Mouse (Mus musculus) ZHBTc4 (cell line): ENCODE results near the gene Prokr1.
"Not testable (repeated sequence)": the region's sequence is repeated elsewhere in the genome, so short reads cannot be mapped to it uniquely, and the experiment has no call there.

Experiments
- DNase-seq: peaks from one replicate; pipeline ENCODE4 v3.0.0-alpha.2; 2011; ENCODE audit warnings: low read depth, low spot score

Prokr1 gene

GRCm38 (mm10) chr6:87571863-87572262, 18.7 kb downstream of the Prokr1 start:
- DNase-seq = not testable (repeated sequence)

- DNase-seq = peak; percentile 76
Observed at GRCm38 (mm10) chr6:87567686-87568593, 22.6 kb downstream of the Prokr1 start.

GRCm38 (mm10) chr6:87565166-87565565, 25.4 kb downstream of the Prokr1 start:
- DNase-seq = no peak

GRCm38 (mm10) chr6:87564356-87564755, 26.2 kb downstream of the Prokr1 start:
- DNase-seq = peak; percentile 83

GRCm38 (mm10) chr6:87553724-87554123, 36.8 kb downstream of the Prokr1 start:
- DNase-seq = no peak

GRCm38 (mm10) chr6:87552054-87552807, 38.3 kb downstream of the Prokr1 start:
- peak; percentile 44 for DNase-seq

GRCm38 (mm10) chr6:87547836-87548235, 42.7 kb downstream of the Prokr1 start:
- peak; percentile 42 for DNase-seq

DNA sequence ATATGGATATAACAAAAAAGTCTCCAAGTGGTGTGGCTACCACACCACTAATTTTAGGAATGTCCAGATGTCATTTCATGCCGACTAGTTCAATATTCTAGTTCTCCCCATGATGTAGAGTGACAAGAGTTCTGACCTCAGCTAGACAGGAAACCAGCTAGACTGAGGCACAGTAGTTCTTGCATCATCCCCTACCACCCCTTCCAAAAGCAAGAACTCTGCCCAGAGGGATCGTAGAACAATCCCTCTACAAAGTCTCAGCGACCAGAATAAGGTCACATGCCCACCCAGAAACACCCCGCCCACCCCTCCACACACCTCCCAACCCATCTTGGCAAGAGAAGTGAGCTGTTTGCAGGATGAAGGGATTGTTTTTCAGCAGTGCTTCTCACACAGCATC, 43.1 kb downstream of the Prokr1 start:
- DNase-seq = peak; percentile 28

- DNase-seq = peak; percentile 86
Observed at GRCm38 (mm10) chr6:87545331-87546217, 45.0 kb downstream of the Prokr1 start.

GRCm38 (mm10) chr6:87542027-87542426, 48.5 kb downstream of the Prokr1 start:
- peak; percentile 22 for DNase-seq

GRCm38 (mm10) chr6:87541171-87541571, 49.4 kb downstream of the Prokr1 start:
- peak; percentile 44 for DNase-seq

DNA sequence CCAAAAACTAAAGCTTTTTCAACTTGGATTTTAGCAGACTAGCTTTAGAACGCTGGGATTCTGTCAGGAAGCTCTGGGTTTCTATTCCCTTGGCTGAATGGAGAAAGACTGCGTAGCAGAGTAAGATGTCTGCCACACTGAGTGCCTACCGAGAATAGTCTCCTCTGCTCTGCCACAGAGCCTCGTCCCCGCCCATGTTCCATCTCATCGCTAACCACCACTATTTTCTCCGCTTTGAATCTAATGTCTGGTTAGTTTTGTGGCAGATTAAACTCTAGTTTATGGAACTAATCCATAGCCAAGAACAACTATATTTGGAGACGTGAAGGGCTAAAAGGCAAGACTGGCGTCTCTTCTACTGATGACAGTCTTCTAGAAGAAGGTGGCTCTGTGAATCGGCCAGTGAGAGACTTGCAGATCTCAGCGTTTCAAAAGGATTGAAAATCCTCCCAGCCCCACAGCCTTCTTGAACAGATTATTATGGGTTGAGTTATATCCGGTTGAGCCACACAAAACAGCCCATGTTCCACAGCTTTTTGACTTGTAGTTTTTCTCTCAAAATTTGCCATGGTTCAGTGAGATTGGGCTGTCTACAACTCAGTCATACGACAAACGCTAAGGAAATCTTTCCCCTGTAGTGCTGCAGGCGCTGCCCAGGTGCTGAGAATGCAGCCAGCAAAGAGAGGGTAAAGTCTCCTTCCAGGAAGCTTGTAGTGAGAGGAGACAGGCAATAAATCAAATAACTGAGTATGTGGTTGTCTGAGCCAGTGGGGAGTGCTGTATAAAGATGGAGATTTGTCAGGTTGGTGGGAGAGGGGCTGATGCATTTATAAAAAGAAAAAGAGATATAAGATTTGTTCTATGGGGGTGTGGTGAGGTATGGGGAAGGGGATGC, 51.9 kb downstream of the Prokr1 start:
- no peak for DNase-seq

DNA sequence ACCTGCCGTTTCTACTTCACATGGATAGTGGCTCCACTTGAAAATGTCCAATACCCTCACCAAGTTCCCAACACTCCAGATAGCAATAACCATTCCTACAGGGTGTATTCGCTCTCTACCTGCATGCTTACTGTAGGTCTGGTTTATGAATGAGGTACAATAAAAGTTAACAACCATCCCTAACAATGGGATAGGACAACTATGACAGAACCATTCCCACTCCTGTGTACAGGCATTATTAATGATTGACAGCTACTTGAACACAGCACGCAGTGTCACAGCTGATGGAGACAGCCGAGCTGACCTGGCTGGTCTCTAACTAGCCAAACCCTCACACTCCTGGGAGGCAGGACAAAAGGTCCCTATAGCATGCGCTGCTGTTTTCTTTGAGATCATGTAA, 52.9 kb downstream of the Prokr1 start:
- DNase-seq = no peak

DNA sequence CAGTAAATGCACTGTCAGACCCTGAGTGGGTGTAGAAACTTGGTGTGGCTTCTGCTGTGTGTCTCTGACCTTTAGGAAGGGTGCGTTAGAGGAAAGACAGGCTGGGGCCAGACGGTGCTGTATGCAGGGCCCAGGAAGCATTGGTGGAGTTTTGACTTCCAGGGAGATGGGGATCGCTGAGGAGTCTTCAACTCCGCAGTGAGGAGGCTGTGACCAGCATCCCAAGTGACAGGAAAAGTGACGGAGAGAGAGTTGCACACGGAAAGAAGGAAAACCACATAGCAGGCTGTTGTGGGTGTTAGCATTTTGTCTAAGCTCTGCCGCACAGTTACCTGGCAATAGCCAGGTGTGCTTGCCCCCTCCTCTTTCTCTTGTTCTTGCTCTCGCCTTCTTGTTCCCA, 54.3 kb downstream of the Prokr1 start:
- no peak for DNase-seq

- no peak for DNase-seq
Observed at GRCm38 (mm10) chr6:87535651-87536050, 54.9 kb downstream of the Prokr1 start.

GRCm38 (mm10) chr6:87534855-87535575, 55.5 kb downstream of the Prokr1 start:
- DNase-seq = no peak

DNA sequence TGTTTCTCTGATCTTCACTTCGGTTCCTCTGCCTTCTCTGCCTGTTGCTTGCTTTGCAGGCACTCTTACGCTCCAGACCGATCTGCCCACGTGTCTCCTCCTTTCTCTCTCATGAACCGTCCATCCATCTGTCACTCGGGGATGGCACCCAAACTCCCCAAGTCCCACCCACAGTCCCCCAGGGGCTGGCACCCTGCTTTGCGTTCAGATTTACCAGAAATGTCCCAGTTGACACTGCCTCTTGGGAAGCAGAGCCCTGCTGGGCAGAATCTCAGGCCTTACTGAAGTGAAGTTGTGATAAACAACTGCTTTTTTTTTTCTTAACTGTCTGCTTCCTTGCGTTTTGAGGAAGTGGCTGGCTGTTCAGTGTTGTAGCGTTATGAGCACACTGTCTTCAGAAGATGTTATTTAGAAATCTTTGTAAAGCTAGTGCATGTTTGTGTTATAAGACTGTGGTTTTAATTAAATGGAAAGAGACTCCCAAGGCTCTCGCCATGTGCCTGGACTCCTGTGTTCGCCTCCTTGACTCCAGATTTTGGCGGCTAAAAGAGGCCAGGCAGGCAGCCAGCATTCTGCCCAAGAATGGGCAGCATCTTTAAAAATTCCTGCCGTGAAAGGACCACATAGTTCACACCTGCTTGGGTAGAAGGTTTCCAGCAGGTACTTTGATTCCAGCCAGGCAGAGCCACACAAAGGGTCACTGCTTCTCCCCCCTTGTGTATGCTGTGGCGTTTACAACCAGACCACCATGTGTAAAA, 57.4 kb downstream of the Prokr1 start, which contains the start of gene Arhgap25:
TSS of gene Arhgap25 (minus strand) at position 307 of the 758 bp plus-strand sequence.
- DNase-seq = no peak

GRCm38 (mm10) chr6:87531456-87532015, 59.0 kb downstream of the Prokr1 start:
- DNase-seq = no peak

- DNase-seq = no peak
Observed at GRCm38 (mm10) chr6:87530386-87530785, 60.2 kb downstream of the Prokr1 start.
